Mouse (Mus musculus): ENCODE measurements around the gene Tmem86a.

Tmem86a gene

GRCm38 (mm10) chr7:47080868-47081267 is 30.5 kb downstream of the Tmem86a start:
- no peak for DNase-seq

- peak; percentile 66 for DNase-seq
These were observed 30.9 kb downstream of the Tmem86a start for GRCm38 (mm10) chr7:47081277-47081676.

DNA sequence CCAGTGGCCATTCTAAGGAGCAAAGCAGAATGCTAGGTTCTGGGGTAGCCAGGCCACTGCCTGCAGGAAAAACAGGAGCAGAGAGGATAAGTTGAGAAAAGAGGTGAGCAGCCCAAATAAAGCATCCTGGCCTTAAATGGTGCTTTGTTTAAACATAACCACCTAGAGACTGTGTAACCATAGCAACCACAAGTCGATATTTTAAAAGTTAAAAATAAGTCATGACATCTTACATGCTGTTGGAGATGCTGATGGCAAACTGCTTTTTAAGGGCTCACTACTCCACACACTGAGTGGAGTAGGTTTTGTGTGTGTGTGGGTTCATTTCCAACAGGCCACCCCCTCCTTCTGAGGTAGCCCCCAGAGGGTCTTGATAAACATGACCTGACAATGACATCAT is 34.7 kb downstream of the Tmem86a start:
- no peak for DNase-seq

DNA sequence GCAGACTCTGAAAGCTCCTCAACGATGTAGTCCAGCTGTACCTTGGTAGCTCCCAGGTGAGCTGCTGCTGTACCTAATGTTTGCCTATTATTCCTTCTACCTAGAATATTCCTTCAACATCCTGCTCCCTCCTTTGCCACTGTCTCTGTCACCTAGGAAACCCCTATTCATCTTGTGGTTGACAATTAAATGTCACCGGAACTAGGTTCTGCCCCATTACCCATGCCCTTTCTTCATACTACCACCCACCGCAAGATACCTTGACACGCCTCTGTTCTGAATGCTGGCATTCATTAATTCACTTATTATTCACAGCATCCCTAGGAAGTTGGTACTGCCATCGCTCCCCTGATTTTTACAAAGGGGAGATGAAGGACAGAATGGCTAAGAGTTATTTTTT is 43.5 kb downstream of the Tmem86a start:
- no peak for DNase-seq

- no peak for DNase-seq
These were observed 44.6 kb downstream of the Tmem86a start for GRCm38 (mm10) chr7:47094969-47095368.

- peak; percentile 61 for DNase-seq
These were observed 47.6 kb downstream of the Tmem86a start for GRCm38 (mm10) chr7:47098044-47098443.

- peak; percentile 52 for DNase-seq
These were observed 48.9 kb downstream of the Tmem86a start for GRCm38 (mm10) chr7:47099306-47099705.

GRCm38 (mm10) chr7:47100615-47101014 is 50.2 kb downstream of the Tmem86a start:
- DNase-seq, result no peak

GRCm38 (mm10) chr7:47102970-47103369 is 52.6 kb downstream of the Tmem86a start:
- DNase-seq, result no peak

DNA sequence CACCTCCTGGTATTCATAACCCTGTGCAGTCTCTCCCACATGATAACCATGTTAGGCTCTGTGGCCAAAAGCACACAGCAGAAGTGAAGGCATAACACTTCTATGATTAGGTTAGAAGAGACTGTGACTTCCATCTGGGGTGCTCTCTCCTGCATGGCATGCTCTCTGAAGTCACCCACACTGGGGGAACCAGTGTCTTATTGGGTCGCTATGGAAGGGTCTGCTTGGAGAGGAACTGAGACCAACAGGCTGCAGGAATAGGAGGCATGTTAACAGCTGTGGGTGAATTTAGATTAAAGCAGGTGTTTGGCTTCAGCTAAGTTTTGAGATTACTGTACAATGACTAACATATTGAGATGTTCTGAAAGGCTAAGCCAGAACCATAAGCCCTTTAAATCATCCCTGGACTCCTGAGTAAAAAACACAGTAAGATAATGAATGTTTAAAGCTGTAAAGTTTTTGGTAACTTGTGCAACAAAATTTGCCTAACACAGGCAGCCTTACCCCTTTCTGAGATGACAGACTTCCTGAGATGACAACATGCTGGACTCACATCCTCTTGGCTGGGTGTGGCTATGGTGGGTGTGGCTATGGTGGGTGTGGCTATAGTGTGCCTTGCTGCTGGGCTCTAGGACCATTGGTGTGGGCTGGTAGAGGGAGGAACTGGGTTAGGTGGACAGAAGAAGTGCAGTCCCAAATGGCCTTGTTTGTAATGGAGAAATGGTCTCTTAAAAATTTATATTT is 53.4 kb downstream of the Tmem86a start:
- DNase-seq, result no peak
